Mouse (Mus musculus) effector memory CD4-positive, alpha-beta T cell, adult 7 months (primary cell): ENCODE data around the gene Asgr1. TPM values are rescaled to one million over a fixed set of nuclear protein-coding genes. Genes with fewer than 3 reads are reported as not detected.

Source experiments
- polyA plus RNA-seq: library from polyadenylated mRNA; unstranded; fragments of 100-300 nt; shearing (Covaris generic); gene quantifications from one replicate; pipeline ENCODE4 v1.2.1, GENCODE M21; 2017

Gene Asgr1
- not detected for polyA plus RNA-seq

DNA sequence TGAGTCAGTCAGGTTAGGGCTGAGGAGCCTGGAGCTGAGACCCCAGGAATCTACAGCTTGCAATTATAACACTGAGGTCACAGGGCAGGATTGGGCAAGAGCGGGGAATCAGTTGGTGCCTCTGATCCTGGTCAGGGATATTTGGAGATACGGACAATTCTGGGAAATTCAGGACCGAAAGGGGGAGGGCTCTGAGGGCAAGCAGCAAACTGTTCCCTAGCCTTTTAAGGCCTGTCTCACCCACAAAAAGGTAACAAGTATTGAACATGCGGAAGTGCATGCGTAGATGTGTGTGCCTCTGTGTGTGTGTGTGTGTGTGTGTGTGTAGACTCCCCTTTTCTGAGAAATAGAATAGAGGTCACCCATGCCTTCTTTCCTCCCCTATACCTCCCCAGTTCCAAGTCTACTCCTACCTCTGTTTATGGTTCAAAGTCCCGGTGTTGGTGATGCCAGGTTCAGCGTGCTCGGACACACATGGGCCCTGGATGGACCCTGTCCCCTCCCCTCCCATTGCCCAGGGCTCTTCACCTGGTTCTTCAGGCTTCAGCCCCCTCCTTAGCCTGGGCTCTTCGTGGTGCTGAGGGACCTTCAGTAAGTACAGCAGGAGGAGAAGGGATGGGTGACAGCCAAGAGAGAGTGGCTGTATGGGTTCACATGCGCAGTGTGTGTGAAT lies at the start of gene Asgr1:
Asgr1 (plus strand) TSS at position 188 of the 673 bp plus-strand sequence.

GRCm38 (mm10) chr11:70014880-70015558 lies 38.9 kb upstream of the Asgr1 start, which contains the start of gene Acadvl:
Acadvl (minus strand) TSS chr11:70015411.

GRCm38 (mm10) chr11:70016669-70017068 lies 37.2 kb upstream of the Asgr1 start, which contains the start of gene Dlg4:
Dlg4 (plus strand) TSS chr11:70016942.

DNA sequence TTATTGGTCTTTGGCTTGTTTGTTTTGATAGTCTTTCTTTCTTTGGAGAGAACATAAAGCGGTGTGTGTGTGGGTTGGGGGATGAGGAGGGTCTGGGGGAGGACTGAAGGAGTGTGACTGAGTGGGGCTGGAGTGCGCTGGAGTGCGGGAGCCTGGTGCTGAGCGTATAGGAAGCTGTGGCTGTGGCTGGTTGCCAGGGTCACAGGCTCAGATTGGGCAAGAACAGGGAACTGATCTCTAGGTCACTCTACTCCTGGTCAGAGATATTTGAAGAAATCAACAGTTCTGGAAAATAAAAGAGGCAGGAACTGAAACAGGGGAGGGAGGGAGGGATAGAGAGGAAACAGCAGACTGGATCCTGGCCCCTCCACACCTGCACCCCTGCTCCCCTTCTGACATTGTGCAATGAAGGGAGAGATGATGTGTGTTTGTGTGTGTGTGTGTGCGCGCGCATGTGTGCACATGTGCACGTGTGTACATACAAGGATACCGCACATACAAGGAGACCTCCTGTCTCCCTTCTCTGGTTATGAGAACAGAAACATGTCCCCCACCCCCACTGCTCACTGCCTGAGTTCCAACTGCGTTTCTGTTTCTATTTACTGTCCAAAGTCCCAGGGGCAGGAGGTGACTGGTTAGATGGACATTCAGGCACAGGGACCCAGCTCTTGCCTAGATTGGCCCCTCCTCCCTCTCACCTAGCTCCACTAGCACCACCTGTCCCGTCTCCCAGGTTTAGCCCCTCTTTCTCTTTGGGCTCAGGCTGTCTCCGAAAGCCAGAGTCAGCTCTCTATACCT lies 38.3 kb downstream of the Asgr1 start, which contains the start of gene Asgr2:
Asgr2 (plus strand) TSS at position 659 of the 798 bp plus-strand sequence.

Other genes with a start within 250 kb of the Asgr1 start
- gene Tmem102, start 248.5 kb upstream of the Asgr1 start, polyA plus RNA-seq: not detected
- gene Gm39566, start 238.8 kb upstream of the Asgr1 start, polyA plus RNA-seq: 0.16 TPM
- gene Spem2, start 235.6 kb upstream of the Asgr1 start, polyA plus RNA-seq: 0.39 TPM
- gene Spem1, start 231.9 kb upstream of the Asgr1 start, polyA plus RNA-seq: not detected
- 0.15 TPM for gene Nlgn2, start 216.3 kb upstream of the Asgr1 start, polyA plus RNA-seq
- 44.3 TPM for gene Tmem256, start 215.6 kb upstream of the Asgr1 start, polyA plus RNA-seq
- 8.5 TPM for gene Plscr3, start 207.7 kb upstream of the Asgr1 start, polyA plus RNA-seq
- 0.27 TPM for gene Tnk1, start 195.4 kb upstream of the Asgr1 start, polyA plus RNA-seq
- not detected for gene Tmem95, start 176.1 kb upstream of the Asgr1 start, polyA plus RNA-seq
- 0.95 TPM for gene Kctd11, start 172.7 kb upstream of the Asgr1 start, polyA plus RNA-seq
- 485 TPM for gene Acap1, start 158.5 kb upstream of the Asgr1 start, polyA plus RNA-seq
- gene 2810408A11Rik, start 153.1 kb upstream of the Asgr1 start, polyA plus RNA-seq: 1.6 TPM
- 7.3 TPM for gene Neurl4, start 153.0 kb upstream of the Asgr1 start, polyA plus RNA-seq
- 235 TPM for gene Gps2, start 140.2 kb upstream of the Asgr1 start, polyA plus RNA-seq
- 1,038 TPM for gene Eif5a, start 132.1 kb upstream of the Asgr1 start, polyA plus RNA-seq
- gene Ybx2, start 118.3 kb upstream of the Asgr1 start, polyA plus RNA-seq: not detected
- gene Slc2a4, start 105.9 kb upstream of the Asgr1 start, polyA plus RNA-seq: not detected
- not detected for gene Cldn7, start 89.3 kb upstream of the Asgr1 start, polyA plus RNA-seq
- 34.3 TPM for gene Ctdnep1, start 72.9 kb upstream of the Asgr1 start, polyA plus RNA-seq
- gene Elp5, start 71.6 kb upstream of the Asgr1 start, polyA plus RNA-seq: 57.5 TPM
- gene Gabarap, start 62.9 kb upstream of the Asgr1 start, polyA plus RNA-seq: 358 TPM
- gene Phf23, start 58.3 kb upstream of the Asgr1 start, polyA plus RNA-seq: 52.1 TPM
- 15.5 TPM for gene Dvl2, start 53.5 kb upstream of the Asgr1 start, polyA plus RNA-seq
- 101 TPM for gene Acadvl, start 38.7 kb upstream of the Asgr1 start, polyA plus RNA-seq
- gene Dlg4, start 37.1 kb upstream of the Asgr1 start, polyA plus RNA-seq: 6.9 TPM
- not detected for gene Asgr2, start 38.6 kb downstream of the Asgr1 start, polyA plus RNA-seq
- not detected for gene Mgl2, start 76.2 kb downstream of the Asgr1 start, polyA plus RNA-seq
- not detected for gene Clec10a, start 102.1 kb downstream of the Asgr1 start, polyA plus RNA-seq
- gene Slc16a11, start 158.7 kb downstream of the Asgr1 start, polyA plus RNA-seq: not detected
- 0.65 TPM for gene Slc16a13, start 167.0 kb downstream of the Asgr1 start, polyA plus RNA-seq
- gene Bcl6b, start 175.7 kb downstream of the Asgr1 start, polyA plus RNA-seq: 0.11 TPM
- gene 0610010K14Rik, start 183.8 kb downstream of the Asgr1 start, polyA plus RNA-seq: 86.1 TPM
- gene Gm21988, start 185.7 kb downstream of the Asgr1 start, polyA plus RNA-seq: 4.5 TPM
- gene Rnasek, start 185.8 kb downstream of the Asgr1 start, polyA plus RNA-seq: 200 TPM
- not detected for gene Alox12, start 201.3 kb downstream of the Asgr1 start, polyA plus RNA-seq